Mouse (Mus musculus) adrenal gland, postnatal 10 days (tissue): ENCODE measurements around the gene Gnb5. TPM values are rescaled to one million over a fixed set of nuclear protein-coding genes. Genes with fewer than 3 reads are reported as not detected.

ENCODE experiments used
- DNase-seq: peaks from one replicate; pipeline ENCODE4 v3.0.0; 2021; ENCODE audit warnings: mixed read lengths
- long read RNA-seq, 2 experiments: library from polyadenylated mRNA; stranded (forward); transcript quantifications; one replicate each; pipeline ENCODE4 v2.0.0; 2021
- total RNA-seq, 2 experiments: library from RNA; stranded (reverse); gene quantifications; 2 replicates each; pipeline ENCODE4 v1.2.3; 2021

Gnb5 gene
- total RNA-seq = 10 to 100 TPM; 29.1 to 32.4 TPM
- long read RNA-seq, experiment 1, transcript Gnb5-206 (11 exons, 2,105 nt) = major isoform, 66 of 77 reads
- long read RNA-seq, experiment 1, partial matches to known transcripts = 1 of 77 reads
- long read RNA-seq, experiment 1, other reads (novel, unspliced or antisense) = 10 of 77 reads
- long read RNA-seq, experiment 2, transcript Gnb5-206 (11 exons, 2,105 nt) = major isoform, 32 of 36 reads
- long read RNA-seq, experiment 2, partial matches to known transcripts = 2 of 36 reads
- long read RNA-seq, experiment 2, other reads (novel, unspliced or antisense) = 2 of 36 reads

DNA sequence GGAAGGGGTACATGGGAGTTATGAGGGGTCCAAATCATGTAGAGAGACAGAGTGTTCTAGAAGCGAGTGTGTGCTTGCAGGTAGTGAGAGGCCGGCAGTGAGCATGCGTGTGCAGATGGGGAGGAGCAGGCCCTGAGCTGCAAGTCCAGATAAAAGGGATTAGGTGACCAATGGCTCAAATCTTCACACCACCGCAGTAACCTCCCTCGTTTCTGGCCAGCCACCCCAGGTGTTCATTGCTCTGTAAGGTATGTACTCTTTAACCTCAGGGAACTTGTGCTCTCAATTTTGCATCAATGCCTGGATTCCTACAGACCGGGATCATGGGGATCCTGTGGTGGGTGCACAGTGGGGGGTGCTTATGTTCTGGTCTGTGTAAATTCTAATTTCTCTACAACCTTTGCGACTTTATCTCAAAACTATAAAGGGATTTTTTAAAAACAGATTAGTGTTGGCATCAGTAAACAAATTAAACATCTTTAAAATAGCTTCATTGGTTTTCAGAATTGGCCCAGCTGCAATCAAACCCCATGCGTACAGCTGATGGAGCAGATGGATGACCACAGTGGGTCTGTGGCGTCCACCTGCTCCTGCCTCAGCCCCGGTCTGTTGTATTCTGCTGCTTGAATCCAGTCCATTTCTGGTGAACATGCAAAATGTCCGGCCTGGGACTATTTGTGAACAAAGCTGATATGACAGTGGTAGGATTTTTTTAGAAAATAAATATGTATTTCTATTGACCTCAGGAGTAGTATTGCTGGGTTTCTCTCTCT lies at the start of gene Gnb5:
Gene Gnb5, plus strand, starts transcription at position 163 of the 773 bp plus-strand sequence.
- no peak for DNase-seq

DNA sequence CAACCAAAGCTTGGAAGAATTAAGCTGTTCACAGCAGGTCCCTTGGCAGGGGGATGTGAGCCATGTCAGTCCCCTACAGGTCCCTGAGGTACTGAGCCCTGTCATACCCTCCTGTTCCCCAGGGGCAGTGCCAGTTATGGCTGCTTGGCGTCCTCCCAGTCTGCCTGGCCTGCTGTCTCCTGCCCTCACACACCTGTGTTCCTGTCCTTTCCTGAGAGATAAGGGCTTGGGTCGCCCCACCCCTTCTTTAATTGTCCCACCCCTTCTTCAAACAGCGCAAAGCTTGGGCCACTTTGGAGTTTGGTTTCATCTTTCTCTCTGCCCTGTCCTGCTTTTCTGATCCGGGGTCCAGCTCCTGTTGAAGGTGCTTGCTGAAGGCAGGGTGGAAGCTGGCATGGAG lies 47.3 kb upstream of the Gnb5 start:
- DNase-seq = no peak

DNA sequence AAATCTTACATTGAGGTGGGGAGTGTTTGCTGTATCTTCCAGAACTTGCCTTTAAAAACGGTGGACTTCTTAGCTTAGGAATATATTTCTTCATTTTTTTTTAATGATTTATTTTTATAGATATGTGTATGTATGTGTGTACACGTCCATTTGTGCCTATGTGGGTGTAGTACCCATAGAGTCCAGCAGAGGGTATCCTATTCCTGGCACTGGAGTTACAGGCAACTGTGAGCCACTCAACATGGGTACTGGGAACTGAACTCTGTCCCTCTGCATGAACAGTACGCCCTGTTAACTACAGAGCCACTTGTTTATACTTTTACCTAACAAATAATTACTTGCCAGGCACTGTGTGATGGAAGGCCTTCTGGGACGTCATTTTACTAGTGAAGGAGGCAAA lies 46.4 kb upstream of the Gnb5 start:
- no peak for DNase-seq

DNA sequence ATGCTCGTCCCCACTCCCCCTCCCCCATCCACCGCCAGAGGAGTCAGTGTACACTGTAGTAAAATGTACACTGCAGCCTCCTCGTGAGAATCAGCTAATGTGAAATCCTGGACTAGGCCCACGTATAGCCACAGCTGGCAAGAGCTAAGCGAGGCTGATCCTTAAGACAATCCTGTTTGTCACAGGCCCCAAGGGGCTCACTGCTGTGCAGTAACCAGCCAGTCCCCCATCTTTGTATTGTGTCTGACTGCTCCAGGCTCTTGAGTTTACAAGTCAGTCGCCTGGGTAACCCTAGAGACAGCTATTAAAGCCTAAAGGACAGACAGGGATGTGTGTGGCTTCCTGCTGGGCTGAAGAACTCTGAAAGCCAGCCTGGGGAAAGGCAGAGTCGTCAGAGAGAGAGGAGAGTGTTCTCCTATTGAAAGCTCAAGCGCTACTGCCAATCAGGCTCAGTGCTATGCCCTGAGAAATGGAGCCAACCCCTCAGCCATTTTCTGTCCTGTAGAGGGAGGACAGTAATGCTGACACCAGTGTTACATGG lies 44.7 kb upstream of the Gnb5 start:
- no peak for DNase-seq

DNA sequence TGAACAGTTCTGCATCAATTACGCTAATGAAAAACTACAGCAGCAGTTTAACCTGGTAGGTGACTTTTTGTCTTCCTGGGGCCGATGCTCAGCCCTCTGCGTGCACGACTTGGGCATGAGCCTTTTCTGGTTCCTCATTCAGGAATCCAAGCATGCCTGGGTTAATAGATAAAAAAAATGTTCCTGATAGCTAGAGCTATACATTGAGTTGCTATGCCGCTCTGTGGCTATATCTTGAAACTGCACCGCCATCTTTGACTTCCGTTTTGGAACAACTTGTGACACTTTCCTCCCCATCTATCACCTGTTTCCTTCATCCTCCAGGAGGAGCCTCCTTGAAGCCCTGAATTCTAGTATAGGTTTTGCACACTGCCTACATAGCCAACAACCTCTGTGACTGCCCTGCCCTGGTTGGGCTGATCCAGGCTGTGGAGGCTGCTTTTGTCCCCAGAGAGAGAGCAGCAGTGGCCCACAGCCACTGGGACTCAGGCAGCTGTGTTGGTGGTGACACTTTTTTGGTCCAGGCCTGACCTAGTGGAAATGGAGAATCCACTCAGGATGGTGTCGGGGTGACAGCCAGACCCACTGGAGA lies 43.8 kb upstream of the Gnb5 start:
- DNase-seq = no peak

DNA sequence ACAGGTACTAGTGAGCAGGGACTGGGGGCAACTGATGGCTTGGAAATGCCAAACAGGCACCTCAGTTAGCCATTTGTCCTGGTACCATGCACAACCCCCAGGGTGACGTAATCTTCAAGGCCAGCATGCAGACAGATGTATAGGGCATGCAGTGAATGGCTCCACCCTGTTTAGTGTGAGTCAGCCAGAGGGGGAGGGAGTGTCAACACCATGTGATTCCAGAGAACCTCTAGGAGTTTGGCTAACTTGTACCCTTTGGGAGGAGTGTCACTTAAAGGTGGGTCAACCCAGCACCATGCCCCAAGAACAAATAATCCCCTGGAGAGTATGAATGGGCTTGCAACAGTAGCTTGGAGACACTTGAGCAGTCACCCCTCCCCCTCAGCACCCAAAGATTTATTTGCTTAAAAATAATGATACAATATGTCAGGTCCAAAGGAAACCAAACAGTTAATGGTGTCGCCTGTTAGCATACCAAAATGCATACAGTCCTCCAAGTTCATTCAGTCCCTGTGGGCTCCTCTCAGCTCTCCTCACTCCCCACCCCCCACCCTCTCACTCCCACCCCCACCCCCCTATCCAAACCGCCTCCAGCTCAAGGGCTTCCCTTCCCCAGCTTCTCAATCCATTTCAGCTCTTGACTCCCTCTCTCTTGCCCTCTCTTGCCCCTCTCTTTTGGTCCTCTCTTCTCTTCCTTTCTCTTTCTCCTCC lies 41.9 kb upstream of the Gnb5 start:
- no peak for DNase-seq

DNA sequence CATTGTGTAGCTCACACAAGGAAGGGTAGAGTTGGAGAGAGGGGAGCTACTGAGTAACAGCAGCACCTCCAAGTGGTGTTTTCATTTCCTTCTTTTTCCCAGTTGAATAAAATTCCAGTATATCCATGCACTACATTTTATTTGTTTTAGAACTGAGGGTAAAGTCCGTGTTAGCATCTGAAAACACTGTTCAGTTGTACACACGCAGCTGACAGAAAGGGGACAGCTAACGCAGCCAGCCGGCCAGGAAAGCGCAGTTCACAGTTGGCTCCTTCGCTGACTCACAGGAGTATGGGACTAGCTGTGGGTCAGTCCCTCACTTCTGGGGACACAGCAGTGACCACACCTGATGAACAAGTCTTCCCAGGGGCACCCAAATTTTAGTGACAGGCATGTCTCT lies 38.9 kb upstream of the Gnb5 start:
- DNase-seq = no peak

DNA sequence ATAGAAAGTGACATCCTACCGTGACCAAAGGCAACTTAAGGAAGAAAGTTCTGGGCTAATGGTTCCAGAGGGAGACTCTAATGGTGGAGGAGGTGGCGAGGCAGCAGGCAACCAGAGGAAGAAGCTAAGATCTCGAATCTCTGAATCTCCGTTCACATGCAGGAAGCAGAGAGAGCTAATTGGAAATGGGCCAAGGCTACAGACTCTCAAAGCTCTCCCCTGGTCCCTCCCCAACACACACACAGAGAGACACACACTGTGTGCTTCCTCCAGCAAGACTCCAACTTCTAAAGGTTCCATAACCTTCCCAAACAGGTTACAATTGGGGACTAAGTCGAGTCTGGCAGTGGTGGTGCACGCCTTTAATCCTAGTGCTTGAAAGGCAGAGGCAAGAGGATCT lies 35.7 kb upstream of the Gnb5 start:
- DNase-seq = no peak

DNA sequence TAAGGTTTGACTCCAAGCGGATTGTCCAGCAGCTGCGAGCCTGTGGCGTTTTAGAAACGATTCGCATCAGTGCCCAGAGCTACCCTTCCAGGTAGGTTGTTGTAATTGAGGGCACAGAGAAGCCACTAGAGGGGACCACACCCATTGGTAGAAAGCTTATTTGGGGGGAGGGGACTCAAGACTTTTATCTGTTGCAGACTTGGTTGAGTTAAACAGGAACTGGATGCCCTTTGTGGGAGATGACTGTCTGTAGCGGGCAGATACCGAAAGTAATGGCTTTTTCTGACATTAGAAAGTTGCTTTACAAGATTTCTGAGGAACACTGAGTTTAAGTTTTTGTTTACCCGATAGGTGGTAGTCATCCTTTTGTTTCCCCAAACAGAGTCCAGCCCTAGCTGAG lies 34.5 kb upstream of the Gnb5 start:
- no peak for DNase-seq

DNA sequence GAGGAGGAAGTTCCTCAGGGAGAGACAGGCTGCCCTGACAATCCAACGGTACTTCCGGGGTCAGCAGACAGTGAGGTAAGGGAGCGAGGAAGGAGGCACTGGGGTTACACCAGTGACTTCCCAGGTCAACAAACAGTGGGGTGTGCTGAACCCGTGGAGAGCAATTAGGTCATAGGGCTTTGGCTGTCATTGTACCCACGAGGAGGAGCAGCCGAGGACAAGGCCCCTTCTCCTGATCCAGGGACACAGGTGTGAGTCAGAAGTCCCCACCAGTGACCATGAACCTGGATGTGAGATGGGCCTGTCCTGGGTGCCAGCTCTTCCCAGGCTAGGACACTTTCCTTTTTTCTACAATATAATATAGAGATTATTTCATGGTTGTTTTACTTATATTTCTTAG lies 32.4 kb upstream of the Gnb5 start:
- no peak for DNase-seq

DNA sequence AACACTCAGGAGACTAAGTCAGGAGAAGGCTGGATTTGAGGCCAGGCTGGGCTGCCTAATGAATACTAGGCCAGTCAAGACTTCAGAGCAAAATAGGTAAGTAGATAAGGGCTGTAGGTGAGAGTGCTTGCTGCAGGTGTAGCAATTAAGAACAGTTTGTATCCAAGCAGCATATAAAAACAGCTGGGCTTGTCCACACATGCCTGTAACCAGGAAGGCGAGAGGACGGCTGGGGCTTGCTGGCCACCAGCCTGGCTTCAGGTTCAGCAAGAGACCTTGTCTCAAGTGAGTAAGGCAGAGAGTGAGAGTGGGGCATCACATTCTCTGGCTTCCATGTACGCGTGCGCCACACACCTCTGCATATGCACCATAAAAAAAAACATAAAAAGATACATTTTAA lies 31.6 kb upstream of the Gnb5 start:
- no peak for DNase-seq

DNA sequence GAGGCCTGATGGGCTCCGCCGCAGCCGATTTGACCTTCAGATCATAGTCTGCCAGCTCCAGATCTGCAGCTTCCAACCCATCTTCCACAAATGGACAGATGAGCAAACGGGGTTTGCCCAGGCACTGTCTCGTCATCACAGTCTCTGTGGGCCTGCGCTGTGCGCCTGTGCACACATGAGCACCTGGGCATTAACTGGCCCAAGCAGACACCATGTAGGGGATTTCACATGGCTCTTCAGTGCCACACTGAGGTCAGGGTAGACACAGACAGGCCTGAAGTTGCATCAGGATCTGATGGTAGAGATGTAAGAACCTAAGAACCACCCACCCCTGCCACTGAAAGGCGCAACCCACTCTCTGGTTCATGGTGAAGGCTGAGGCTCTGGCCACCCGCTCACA lies 31.0 kb upstream of the Gnb5 start:
- DNase-seq = no peak

DNA sequence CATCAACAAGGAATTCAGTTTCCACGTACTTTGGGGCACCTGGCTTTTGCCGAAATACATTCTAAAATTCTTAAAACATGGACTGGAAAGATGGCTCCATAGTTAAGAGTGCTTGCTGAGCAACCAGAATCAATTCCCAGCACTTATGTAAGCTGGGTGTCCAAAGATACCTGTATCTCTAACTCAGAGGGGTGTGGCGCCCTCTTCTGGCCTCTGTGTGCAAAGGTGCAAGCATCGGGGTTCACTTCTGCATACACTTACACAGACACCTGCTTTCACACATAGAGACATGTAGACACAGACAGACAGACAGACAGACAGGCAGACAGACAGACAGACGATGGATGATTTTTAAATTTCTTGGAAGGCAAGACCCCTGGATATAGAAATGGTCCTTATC lies 25.3 kb upstream of the Gnb5 start:
- DNase-seq = peak; percentile 77

DNA sequence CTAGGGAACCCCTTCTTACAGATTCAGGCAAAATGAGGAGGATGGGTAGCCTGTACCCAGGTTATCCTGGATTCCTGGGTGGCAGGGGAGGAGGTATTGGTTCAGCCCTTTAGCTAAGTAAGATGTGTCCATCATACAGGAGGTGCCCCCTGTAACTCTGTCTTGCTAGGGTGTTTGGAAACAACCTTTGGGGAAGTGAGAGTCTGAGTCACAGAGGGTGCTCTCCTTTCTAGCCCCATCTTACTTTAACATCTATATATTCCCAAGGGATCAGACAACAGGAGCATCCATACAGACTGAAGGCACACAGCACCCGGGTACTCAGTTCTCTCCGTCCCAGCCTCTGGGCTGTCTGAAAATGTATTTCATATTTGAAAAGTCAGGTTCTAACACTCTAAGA lies 23.9 kb upstream of the Gnb5 start:
- no peak for DNase-seq

DNA sequence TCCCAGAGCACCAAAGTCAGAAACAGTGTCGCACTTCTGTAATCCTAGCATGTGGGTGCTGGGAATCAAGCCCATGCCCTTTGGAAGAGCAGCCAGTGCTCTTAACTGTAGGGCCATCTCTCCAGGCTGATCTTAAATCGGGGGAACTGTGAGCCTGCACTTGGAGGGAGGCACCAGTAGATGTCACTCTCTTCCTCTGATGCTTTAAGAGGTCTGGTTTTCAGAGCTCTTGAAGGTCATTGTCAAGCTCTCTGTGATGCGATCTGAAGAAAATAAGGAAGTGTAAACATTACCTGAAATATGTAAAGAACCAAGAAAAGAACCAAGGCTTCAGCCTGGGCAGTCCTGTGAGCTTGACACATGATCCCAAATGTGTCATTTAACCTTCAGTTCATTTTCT lies 23.3 kb upstream of the Gnb5 start:
- peak; percentile 66 for DNase-seq

DNA sequence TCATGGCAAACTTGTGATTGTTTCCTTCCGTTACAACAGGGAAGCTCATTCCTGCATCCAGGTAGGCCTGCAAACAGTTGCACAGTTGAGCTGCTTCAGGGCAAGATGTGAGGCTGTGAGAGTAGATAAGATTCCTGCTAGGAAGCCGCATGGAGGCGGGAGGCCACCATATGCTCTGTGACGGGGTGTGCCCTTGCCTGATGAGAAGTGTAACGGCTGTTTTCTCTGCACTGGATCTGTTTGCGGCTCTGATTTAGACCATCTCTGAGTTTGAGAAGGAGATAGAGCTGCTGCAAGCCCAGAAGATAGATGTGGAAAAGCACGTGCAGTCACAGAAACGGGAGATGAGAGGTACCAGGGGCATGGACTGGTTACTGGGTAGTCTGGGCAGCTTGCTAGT lies 22.5 kb upstream of the Gnb5 start:
- no peak for DNase-seq

DNA sequence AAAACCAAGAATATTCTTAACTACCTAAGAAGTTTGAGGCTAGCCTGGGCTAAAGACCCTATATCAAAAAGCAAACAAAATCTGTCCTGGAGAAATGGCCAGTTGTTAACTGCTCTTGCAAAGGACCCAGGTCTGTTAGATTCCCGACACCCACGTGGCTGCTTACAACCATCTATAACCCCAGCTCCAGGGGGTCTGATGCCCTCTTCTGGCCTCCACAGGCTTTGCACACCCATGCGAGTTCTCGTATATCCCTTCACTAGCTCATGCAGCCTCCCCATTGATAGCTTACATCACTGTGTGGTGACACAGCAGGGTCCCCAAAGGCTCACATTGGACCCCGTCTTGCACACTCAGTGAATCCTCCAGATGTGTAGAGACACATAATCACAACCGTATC lies 20.7 kb upstream of the Gnb5 start:
- no peak for DNase-seq

DNA sequence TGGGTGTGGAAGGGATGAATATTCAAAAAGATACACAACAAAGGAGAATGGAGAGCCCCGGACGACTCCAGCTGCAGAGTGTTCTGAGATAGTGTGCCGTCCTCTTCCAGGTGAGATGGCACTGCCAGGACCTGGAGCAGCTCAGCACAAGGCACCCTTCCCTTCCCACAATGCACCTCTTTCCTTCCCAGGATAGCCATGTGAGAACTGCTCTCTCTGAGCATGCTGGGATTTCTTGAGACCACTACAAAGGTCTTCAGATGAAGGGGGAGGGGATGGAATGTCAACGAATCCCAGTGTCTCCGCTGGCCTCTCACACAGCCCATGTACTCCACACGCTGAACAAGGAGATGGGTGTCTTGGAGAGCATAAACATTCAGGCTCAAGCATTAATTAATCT lies 18.5 kb upstream of the Gnb5 start:
- DNase-seq = no peak

DNA sequence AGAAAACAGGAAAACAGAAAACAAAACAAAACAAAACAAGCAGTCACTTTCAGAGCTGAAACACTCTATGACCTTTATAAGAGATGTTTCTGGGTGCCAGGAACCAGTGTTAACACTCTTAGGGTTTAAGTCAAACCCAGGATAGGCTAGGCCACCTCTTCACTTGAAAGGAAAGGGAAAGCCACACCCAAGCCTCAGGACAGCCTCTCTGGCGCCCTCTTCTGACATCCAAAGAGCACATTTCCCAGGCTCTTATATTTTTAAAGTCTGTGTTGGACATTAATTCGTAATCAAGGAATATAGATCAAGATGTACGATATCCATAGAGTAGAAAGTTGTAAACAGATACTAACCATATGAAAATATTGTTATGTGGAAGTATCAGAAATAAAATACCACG lies 16.5 kb upstream of the Gnb5 start:
- peak; percentile 50 for DNase-seq

DNA sequence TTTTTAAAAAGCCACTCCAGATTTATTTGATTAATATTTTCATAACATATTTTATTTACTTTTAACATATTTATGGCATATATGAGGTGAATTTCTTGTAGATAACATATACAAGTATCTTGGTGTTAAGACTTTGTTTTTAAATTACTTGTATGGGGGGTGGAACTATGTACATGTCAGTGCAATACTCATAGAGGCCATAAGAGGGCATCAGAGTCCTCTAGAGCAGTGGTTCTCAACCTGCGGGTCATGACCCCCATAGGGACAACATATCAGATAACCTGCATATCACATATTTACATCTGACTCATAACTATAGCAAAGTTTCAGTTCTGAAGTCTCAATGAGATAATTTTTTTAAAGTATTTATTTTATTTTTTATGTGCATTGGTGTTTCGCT lies 6.7 kb upstream of the Gnb5 start:
- DNase-seq = no peak

DNA sequence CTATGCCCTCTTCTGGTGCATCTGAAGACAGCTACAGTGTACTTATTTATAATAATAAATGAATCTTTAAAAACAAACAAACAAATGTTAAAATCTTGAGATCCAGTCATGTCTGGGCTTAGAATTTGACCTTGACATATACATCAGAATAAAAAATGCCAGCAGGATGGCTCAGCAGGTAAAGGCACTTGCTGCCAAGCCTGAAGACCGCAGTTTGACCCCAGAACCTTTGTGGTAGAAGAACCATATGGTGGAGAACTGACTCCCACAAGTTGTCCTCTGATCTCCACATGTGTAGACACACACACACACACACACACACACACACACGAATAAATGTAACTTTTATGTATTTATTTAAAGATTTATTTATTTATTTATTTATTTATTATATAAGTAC lies 3.1 kb upstream of the Gnb5 start:
- no peak for DNase-seq

DNA sequence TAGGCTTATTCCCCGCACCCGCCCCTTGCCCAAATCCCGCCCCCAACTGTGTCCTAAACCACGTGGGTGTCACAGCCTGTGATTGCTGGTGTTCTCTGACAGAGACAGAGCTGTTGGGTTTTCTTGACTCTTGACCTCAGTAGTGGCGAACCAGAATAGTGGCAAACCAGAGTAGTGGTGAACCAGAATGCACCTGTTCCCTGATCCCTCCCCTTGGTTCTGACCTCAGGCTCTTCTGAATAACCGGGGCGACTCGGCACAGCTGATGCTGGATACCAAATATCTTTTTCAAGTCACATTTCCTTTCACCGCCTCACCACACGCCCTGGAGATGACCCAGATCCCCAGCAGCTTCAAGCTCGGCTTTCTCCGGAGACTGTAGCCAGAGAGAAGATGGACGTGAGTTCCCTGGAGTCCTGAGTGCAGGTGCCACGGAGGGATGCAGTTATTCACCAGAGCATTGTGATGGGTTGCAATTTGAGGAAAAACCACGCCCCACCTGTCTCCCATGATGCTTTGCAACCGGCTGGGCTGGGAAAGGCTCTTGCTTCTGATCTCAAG lies 2.3 kb upstream of the Gnb5 start:
- no peak for DNase-seq

DNA sequence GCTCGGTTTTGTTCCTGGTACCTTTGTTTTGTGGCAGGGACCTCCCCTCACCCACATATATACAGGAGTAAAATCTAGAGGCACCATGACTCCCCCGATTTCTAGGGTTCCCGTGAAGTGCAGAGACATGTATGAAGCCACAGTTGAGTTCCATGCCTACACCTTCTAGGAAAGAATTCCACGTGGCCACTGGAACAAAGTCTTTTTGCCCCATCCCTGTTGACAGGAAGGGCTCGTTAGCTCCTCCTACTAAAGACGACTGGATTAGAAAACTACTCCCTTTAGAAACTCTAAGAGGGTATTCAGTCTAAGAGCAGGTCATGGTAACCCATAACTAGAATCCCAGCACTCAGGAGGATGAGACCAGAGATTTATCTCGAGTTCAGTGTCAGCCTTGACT lies 1.8 kb upstream of the Gnb5 start:
- no peak for DNase-seq
